Mouse (Mus musculus): Measurements from ENCODE around the gene Nat8f4. TPM values are rescaled to one million over a fixed set of nuclear protein-coding genes. Genes with fewer than 3 reads are reported as not detected.
A peak's percentile ranks its signal among the peaks of the same experiment; 100 is the strongest.
"Not testable (repeated sequence)": the region's sequence is repeated elsewhere in the genome, so short reads cannot be mapped to it uniquely, and the experiment has no call there.

Nat8f4 gene
- total and polyA plus RNA-seq, 2 experiments from 2014 or later: 4.9 to 5.6 TPM

DNA sequence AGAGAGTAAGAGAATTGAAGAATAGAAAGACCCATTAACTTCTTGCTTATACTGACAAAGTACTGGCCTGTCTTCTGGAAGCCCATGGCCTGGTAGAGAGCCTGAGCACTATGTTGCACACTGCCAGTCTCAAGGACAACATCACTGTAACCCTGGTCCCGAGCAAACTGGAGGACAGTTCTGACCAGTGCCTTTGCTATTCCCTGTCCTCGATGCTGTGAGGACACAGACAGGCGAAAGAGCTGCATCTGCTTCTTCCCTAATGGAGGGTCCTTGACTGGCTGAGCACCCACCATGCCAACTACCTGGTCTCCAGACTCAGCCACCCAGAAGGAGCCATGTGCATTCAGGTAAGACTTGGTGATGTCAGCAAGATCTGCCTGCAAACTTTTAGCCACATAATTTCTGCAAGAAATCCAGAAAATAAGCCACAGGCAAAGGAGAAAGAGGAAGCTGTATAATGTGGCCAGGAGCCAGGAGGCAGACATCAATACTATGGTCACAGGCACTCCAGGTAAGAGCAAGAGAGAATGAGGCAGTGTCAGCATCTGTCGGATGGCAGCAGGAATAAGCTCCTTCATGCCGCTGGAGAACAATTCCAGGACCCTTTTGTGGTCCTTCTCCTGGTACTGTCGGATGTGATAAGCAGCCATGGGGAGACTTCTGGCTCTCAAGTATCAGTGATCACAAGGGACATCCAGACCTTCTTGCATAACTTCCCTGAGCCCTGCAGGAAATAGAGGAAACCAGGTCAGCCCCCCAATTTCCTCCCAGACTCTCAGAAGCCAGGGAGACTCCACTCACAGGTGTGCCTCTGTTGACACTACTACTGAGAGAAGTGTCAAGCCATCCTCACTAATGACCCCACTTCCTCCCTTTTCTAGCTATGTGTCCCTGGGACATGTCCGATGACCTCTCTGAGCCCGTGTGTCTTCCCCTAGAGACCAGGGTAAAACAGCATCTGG lies 36.7 kb downstream of the Nat8f4 start:
- no peak for ATAC-seq (ENCODE audit: low FRiP score)
- no peak overlapping the region for H3K4me3 ChIP-seq (ENCODE audit: low read depth, low read length)
- H3K9me3 ChIP-seq (ENCODE audit: low read length): no peaks in the 10 kb centered on the region
- WGBS: 84% methylated on average over 8 of the region's 8 CpGs
- no peak overlapping the region for H3K27ac ChIP-seq (ENCODE audit: low read depth, low read length)
- no peaks in the 10 kb centered on the region for H3K4me1 ChIP-seq (ENCODE audit: insufficient read depth, low read length)
- no peak for TF ChIP-seq CTCF (IDR thresholded peaks at IDR 0.05)
- H3K9ac ChIP-seq (replicated peaks; ENCODE audit: low read length, poor library complexity, severe bottlenecking): no peak overlapping the region
- no peak overlapping the region for H3K4me2 ChIP-seq (ENCODE audit: low read depth, low read length, poor library complexity, severe bottlenecking)
- H3K27me3 ChIP-seq (ENCODE audit: insufficient read depth, low read length): no peaks in the 10 kb centered on the region
- no peaks in the 10 kb centered on the region for H3K36me3 ChIP-seq (ENCODE audit: insufficient read depth, low read length)
- no peak for DNase-seq (ENCODE audit: low spot score)

DNA sequence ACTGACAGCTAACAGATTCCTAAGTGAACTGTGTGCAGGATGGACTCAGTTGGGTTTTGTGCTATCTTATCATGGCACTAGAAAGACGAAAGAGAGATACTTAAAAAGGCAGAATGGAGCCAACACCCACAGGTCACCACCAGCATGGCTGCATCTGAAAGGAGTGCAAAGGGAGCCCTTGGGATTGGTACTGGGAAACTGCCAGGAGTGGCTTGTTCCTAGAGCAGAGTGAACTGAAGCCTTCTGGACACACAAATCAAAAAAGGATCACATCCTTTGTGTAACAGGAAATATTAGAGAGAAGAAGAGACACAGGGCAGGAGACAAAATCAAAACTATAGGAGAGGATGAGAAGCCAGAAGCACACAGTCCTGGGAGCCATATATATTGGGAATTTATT lies 37.7 kb downstream of the Nat8f4 start:
- not testable (repeated sequence) for H3K27me3 ChIP-seq (ENCODE audit: insufficient read depth, low read length); ATAC-seq (ENCODE audit: low FRiP score); H3K9ac ChIP-seq (replicated peaks; ENCODE audit: low read length, poor library complexity, severe bottlenecking); DNase-seq (ENCODE audit: low spot score); H3K27ac ChIP-seq (ENCODE audit: low read depth, low read length); H3K4me3 ChIP-seq (ENCODE audit: low read depth, low read length); H3K9me3 ChIP-seq (ENCODE audit: low read length); H3K4me1 ChIP-seq (ENCODE audit: insufficient read depth, low read length); H3K4me2 ChIP-seq (ENCODE audit: low read depth, low read length, poor library complexity, severe bottlenecking); H3K36me3 ChIP-seq (ENCODE audit: insufficient read depth, low read length)
- 77% methylated on average over 1 of the region's 1 CpGs for WGBS

DNA sequence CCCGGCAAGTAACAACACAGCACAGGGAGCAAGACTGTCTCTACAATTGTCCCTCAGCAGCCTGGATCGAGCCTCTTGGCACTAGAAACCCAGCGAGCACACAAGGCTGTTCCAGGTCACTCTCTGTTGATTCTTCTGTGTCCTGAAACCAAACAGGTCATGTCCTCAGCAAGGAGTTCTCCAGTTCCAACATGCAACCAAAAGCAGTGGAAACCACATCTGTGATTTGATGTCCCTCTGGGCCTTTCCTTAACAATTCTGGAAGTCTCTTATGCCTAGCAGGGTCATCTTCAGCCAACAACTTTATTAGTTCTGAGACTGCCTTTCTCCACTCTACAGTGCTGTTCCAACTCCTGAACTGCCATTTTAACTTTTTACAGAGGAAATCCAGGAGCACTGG lies 38.5 kb downstream of the Nat8f4 start:
- H3K36me3 ChIP-seq (ENCODE audit: insufficient read depth, low read length): not testable (repeated sequence)

DNA sequence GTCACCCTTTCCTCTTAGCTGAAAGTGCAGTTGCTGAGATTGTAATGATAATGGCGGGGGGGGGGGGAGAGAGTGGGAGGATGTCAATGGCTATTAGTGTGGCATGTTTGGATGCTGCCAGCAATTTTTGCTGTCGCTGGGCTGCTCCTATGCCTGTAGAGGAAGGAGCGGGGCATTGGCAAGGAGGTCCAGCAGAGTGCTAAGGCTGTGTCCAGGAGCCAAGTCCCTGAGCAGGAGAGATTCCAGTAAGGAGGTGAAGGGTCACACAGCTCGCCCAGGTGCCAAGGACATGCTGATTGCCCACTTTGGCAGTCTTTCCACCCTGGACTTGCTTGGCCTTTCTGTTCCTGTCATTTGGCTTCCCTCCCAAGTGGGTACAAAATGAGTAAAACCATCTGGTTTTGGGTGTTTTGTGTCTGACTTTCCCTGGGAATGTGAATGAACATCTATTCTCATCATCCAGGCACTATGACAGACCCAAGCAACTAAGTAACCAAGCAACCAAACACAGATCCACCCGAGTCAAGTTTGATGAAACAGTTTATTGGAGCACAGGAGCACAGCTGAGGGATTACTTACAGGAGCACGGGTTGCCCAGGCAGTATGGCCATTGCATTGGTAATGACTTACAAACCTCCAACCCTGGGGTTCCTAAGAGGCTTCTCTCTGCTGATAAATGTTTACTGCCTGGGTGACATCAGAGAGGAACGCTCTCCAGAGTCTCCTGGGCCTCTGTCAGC lies 39.6 kb downstream of the Nat8f4 start:
- H3K27ac ChIP-seq (ENCODE audit: low read depth, low read length); H3K4me2 ChIP-seq (ENCODE audit: low read depth, low read length, poor library complexity, severe bottlenecking); H3K36me3 ChIP-seq (ENCODE audit: insufficient read depth, low read length); H3K27me3 ChIP-seq (ENCODE audit: insufficient read depth, low read length); H3K4me1 ChIP-seq (ENCODE audit: insufficient read depth, low read length); H3K4me3 ChIP-seq (ENCODE audit: low read depth, low read length); H3K9ac ChIP-seq (replicated peaks; ENCODE audit: low read length, poor library complexity, severe bottlenecking); ATAC-seq (ENCODE audit: low FRiP score); H3K9me3 ChIP-seq (ENCODE audit: low read length): not testable (repeated sequence)
- 58% methylated on average over 4 of the region's 7 CpGs for WGBS
- DNase-seq (ENCODE audit: low spot score): peak; percentile 45

More for the DNA sequence above, 38.5 kb downstream of the Nat8f4 start:
- not testable (repeated sequence) for ATAC-seq (ENCODE audit: low FRiP score); H3K27ac ChIP-seq (ENCODE audit: low read depth, low read length); H3K4me1 ChIP-seq (ENCODE audit: insufficient read depth, low read length); H3K9me3 ChIP-seq (ENCODE audit: low read length); H3K27me3 ChIP-seq (ENCODE audit: insufficient read depth, low read length); H3K9ac ChIP-seq (replicated peaks; ENCODE audit: low read length, poor library complexity, severe bottlenecking); DNase-seq (ENCODE audit: low spot score); H3K4me2 ChIP-seq (ENCODE audit: low read depth, low read length, poor library complexity, severe bottlenecking); H3K4me3 ChIP-seq (ENCODE audit: low read depth, low read length)
- WGBS: 77% methylated on average over 3 of the region's 3 CpGs

DNA sequence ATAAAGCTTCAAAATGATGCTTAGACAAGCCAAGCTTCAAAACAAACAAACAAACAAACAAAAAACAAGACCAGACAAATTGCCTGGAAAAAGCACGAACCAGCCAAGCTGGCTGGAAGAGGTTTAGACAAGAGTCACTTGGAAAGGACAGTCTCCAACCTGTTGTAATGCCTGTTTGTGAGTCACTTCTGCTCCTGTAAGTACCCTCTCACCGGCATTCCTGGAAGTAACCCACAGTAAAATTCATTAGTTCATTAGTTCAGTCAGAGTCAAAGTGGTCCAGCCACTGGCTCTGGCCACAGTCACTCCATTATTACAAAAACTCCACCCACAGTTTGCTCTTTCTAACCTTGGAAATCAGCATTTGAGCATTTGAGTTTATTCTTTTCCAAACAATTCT lies 40.8 kb downstream of the Nat8f4 start:
- no peak for TF ChIP-seq CTCF (IDR thresholded peaks at IDR 0.05)
- H3K4me1 ChIP-seq (ENCODE audit: insufficient read depth, low read length): no peaks in the 10 kb centered on the region
- no peak overlapping the region for H3K27ac ChIP-seq (ENCODE audit: low read depth, low read length)
- no peak overlapping the region for H3K9ac ChIP-seq (replicated peaks; ENCODE audit: low read length, poor library complexity, severe bottlenecking)
- no peak overlapping the region for H3K4me3 ChIP-seq (ENCODE audit: low read depth, low read length)
- DNase-seq (ENCODE audit: low spot score): no peak
- no peak overlapping the region for H3K4me2 ChIP-seq (ENCODE audit: low read depth, low read length, poor library complexity, severe bottlenecking)
- no peak for ATAC-seq (ENCODE audit: low FRiP score)
- no peaks in the 10 kb centered on the region for H3K9me3 ChIP-seq (ENCODE audit: low read length)
- no peaks in the 10 kb centered on the region for H3K27me3 ChIP-seq (ENCODE audit: insufficient read depth, low read length)
- H3K36me3 ChIP-seq (ENCODE audit: insufficient read depth, low read length): no peaks in the 10 kb centered on the region
- 90% methylated on average over 2 of the region's 2 CpGs for WGBS

DNA sequence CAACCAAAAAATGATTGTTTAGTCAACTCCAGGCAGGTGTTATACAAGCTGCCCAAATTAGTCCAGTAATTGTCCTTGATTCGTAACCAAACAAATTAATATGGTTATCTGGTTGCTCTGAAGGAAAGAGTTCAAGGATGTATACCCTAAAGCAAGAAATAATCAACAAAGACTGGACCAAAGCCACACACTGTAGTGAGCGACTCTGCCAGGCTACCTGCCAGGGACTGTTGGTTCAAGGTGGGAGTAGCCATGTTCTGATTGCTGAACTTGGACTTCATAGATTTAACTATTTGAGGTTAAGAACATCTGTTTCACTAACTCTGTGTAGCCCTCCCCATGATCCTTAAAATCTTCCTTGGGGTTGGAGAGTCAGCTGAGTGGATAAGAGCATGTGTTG lies 41.5 kb downstream of the Nat8f4 start:
- H3K4me3 ChIP-seq (ENCODE audit: low read depth, low read length): no peak overlapping the region
- DNase-seq (ENCODE audit: low spot score) (no peak), ATAC-seq (ENCODE audit: low FRiP score) (no peak)
- no peak for TF ChIP-seq CTCF (IDR thresholded peaks at IDR 0.05)
- no peaks in the 10 kb centered on the region for H3K9me3 ChIP-seq (ENCODE audit: low read length)
- H3K27me3 ChIP-seq (ENCODE audit: insufficient read depth, low read length): no peaks in the 10 kb centered on the region
- H3K4me2 ChIP-seq (ENCODE audit: low read depth, low read length, poor library complexity, severe bottlenecking): no peak overlapping the region
- H3K9ac ChIP-seq (replicated peaks; ENCODE audit: low read length, poor library complexity, severe bottlenecking): no peak overlapping the region
- H3K27ac ChIP-seq (ENCODE audit: low read depth, low read length): no peak overlapping the region
- no peaks in the 10 kb centered on the region for H3K4me1 ChIP-seq (ENCODE audit: insufficient read depth, low read length)
- H3K36me3 ChIP-seq (ENCODE audit: insufficient read depth, low read length): no peaks in the 10 kb centered on the region
- 93% methylated on average over 2 of the region's 2 CpGs for WGBS

All from midbrain, postnatal 0 days (tissue).